Mouse (Mus musculus) adipose tissue, adult 10 weeks (tissue): Measurements from ENCODE around the gene Lrrc74b. TPM values are rescaled to one million over a fixed set of nuclear protein-coding genes. Genes with fewer than 3 reads are reported as not detected.

Experiments
- polyA plus RNA-seq: library from polyadenylated mRNA; stranded (reverse); fragments of 350-450 nt; fragmentation: Illumina TruSeq; extraction: RNeasy Lipid Tissue Mini Kit (QIAGEN cat#74804); gene quantifications from one replicate; pipeline ENCODE4 v1.2.3, GENCODE M21; 2014; ENCODE audit warnings: low read depth, low replicate concordance

Gene Lrrc74b
- 10.0 TPM for polyA plus RNA-seq

DNA sequence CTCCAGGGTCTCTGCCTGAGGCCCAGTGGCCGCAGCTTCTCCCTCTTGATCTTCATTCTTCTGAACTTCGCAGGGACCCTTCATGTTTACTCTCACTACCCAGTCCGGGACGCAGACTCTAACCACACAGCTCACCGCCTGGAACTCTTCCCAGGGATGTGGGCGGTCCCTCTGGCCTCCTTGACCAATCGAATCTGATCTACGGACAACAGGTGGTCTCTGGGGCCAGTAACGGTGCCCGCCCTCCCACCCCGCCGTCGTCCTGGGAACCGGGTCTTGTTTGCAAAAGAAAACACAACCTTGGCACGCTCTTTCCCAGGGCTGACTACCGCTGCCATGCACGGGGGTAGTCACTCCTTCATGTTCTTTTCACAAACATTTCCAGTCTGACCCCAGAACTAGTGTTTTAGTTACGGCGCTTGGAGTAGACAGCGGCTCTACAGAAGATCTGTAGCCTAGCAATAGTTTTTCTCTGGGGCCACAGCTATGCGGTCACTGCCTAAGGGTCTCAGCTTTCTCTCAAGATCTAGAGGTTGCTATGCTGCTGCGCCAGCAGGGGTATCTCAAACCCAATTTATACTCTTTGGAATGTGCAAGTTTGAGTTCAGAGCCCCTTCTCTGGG, at the start of gene Lrrc74b:
TSS of gene Lrrc74b (minus strand) at position 120 of the 623 bp plus-strand sequence.

GRCm38 (mm10) chr16:17583064-17583463, 22.0 kb upstream of the Lrrc74b start, which contains the start of gene Slc7a4:
Slc7a4 (minus strand) TSS chr16:17583214.

GRCm38 (mm10) chr16:17561751-17562208, 733 bp upstream of the Lrrc74b start, which contains the start of gene P2rx6:
P2rx6 (plus strand) TSS chr16:17561885.

DNA sequence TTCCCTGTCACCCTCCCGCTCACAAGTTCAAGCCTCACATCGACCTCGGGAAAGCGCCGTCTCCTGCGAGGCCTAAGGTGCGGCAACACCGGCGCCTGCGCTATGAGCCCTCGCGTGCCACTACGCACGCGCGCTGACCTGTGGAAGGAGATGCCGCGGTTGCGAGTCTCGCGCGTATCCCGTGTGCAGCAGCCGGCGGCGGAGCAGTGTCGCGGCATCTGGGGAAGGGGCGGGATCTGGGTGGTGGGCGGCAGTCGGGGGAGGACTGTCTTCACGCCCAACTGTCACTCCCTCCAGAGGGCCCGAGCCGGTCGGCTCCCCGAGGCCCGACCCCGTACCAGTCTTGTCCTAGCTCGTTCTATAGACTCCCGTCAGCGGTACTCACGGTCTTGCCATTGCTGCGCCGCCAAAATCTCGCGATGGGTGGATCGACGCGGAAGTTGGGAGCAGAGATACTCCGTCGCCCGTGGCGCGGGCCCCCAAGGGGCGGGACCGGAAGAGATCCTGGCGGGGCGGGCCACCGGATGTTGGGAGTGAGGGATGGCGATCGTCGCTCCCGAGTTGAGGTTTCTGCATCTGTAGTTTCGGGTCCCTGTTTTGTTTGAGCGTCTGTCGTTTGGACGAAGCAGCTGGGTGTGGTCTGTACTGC, 30.3 kb downstream of the Lrrc74b start, which contains the start of gene Thap7:
TSS of gene Thap7 (minus strand) at position 497 of the 649 bp plus-strand sequence.

DNA sequence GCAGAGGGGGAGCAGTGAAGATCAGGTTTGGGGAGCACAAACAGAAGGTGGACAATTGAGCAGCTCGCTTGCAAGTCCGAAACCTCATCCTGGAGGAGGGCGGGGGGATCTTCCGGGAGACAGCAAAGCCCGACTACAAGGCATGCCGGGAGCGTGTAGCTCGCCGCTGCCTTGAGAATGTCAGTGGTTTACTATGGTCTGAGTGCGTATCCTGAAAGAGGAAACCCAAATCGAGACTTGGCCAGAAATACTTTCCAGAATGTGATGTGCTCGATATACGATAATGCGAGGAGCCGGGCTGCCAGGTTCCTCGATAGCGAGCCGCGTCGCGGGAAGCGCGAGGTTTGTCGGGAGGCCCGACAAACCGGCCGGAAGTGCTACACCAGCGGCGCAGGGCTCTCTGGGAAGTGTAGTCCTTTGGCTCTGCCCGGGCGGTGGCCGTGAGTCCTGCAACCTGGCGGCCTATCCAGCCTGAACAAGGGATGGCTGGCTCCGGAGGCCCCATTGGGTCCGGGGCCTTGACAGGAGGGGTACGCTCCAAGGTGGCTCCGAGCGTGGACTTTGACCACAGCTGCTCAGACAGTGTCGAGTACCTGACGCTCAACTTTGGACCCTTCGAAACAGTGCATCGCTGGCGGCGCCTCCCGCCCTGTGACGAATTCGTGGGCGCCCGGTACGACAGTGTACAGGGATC, 52.4 kb downstream of the Lrrc74b start, which contains the start of gene Lztr1:
TSS of gene Lztr1 (plus strand) at position 143 of the 694 bp plus-strand sequence.

Other genes starting within 250 kb of the Lrrc74b start
- gene Serpind1, start 229.9 kb downstream of the Lrrc74b start, polyA plus RNA-seq: not detected
- 29.0 TPM for gene Snap29, start 155.3 kb downstream of the Lrrc74b start, polyA plus RNA-seq
- 71.9 TPM for gene Pi4ka, start 154.9 kb downstream of the Lrrc74b start, polyA plus RNA-seq
- gene Crkl, start 109.3 kb downstream of the Lrrc74b start, polyA plus RNA-seq: 16.4 TPM
- gene Aifm3, start 71.6 kb downstream of the Lrrc74b start, polyA plus RNA-seq: 2.9 TPM
- 55.0 TPM for gene Lztr1, start 52.6 kb downstream of the Lrrc74b start, polyA plus RNA-seq
- gene Thap7, start 30.1 kb downstream of the Lrrc74b start, polyA plus RNA-seq: 30.0 TPM
- gene P2rx6, start 638 bp upstream of the Lrrc74b start, polyA plus RNA-seq: 6.1 TPM
- gene Slc7a4, start 22.0 kb upstream of the Lrrc74b start, polyA plus RNA-seq: 113 TPM
- 28.5 TPM for gene Smpd4, start 58.1 kb upstream of the Lrrc74b start, polyA plus RNA-seq
- 17.6 TPM for gene Ccdc74a, start 85.2 kb upstream of the Lrrc74b start, polyA plus RNA-seq
- gene Med15, start 171.6 kb upstream of the Lrrc74b start, polyA plus RNA-seq: 54.6 TPM
- 31.0 TPM for gene Klhl22, start 198.4 kb upstream of the Lrrc74b start, polyA plus RNA-seq
- gene Scarf2, start 236.0 kb upstream of the Lrrc74b start, polyA plus RNA-seq: 11.8 TPM